Mouse (Mus musculus): Measurements from ENCODE around the gene Rfc1. TPM values are rescaled to one million over a fixed set of nuclear protein-coding genes. Genes with fewer than 3 reads are reported as not detected.
"Not testable (repeated sequence)": the region's sequence is repeated elsewhere in the genome, so short reads cannot be mapped to it uniquely, and the experiment has no call there.

Gene Rfc1
- polyA plus RNA-seq, 1 experiment, result 10.2 TPM

- peaks cover 21% of the 10 kb centered on the region for H3K36me3 ChIP-seq (ENCODE audit: control insufficient read depth, insufficient read depth, low read length)
- DNase-seq (ENCODE audit: low read depth in 1 of 2, low spot score in 2 of 2), result no peak
- H3K27me3 ChIP-seq (ENCODE audit: control insufficient read depth, insufficient read depth, low read length), result no peaks in the 10 kb centered on the region
- TF ChIP-seq POLR2A (IDR thresholded peaks at IDR 0.05; ENCODE audit: low read depth, low read length) (no peak), CTCF (IDR thresholded peaks at IDR 0.05; ENCODE audit: extremely low read depth, insufficient read depth, insufficient read length, insufficient replicate concordance) (no peak)
- 96% methylated on average over 7 of the region's 7 CpGs for WGBS
- no peak overlapping the region for H3K27ac ChIP-seq (ENCODE audit: insufficient read depth, low read length)
- peaks cover 4% of the 10 kb centered on the region for H3K4me1 ChIP-seq (ENCODE audit: control insufficient read depth, insufficient read depth, insufficient read length)
- no peak overlapping the region for H3K4me3 ChIP-seq (ENCODE audit: extremely low read depth, insufficient read depth, insufficient read length)
These were observed 27.3 kb downstream of the Rfc1 start for GRCm38 (mm10) chr5:65308208-65308607.

- no peaks in the 10 kb centered on the region for H3K27me3 ChIP-seq (ENCODE audit: control insufficient read depth, insufficient read depth, low read length)
- no peak overlapping the region for H3K27ac ChIP-seq (ENCODE audit: insufficient read depth, low read length)
- no peak for DNase-seq (ENCODE audit: low read depth in 1 of 2, low spot score in 2 of 2)
- peaks cover 17% of the 10 kb centered on the region for H3K36me3 ChIP-seq (ENCODE audit: control insufficient read depth, insufficient read depth, low read length)
- no peak for TF ChIP-seq POLR2A (IDR thresholded peaks at IDR 0.05; ENCODE audit: low read depth, low read length)
- no peak for TF ChIP-seq CTCF (IDR thresholded peaks at IDR 0.05; ENCODE audit: extremely low read depth, insufficient read depth, insufficient read length, insufficient replicate concordance)
- 92% methylated on average over 9 of the region's 9 CpGs for WGBS
- H3K4me1 ChIP-seq (ENCODE audit: control insufficient read depth, insufficient read depth, insufficient read length), result no peaks in the 10 kb centered on the region
- H3K4me3 ChIP-seq (ENCODE audit: extremely low read depth, insufficient read depth, insufficient read length), result no peak overlapping the region
These were observed 30.0 kb downstream of the Rfc1 start for GRCm38 (mm10) chr5:65305516-65305915.

GRCm38 (mm10) chr5:65300121-65300520 lies 35.3 kb downstream of the Rfc1 start:
- 89% methylated on average over 8 of the region's 9 CpGs for WGBS
- Histone ChIP-seq H3K4me3 (ENCODE audit: extremely low read depth, insufficient read depth, insufficient read length) (no peak overlapping the region), H3K4me1 (ENCODE audit: control insufficient read depth, insufficient read depth, insufficient read length) (no peaks in the 10 kb centered on the region), H3K27ac (ENCODE audit: insufficient read depth, low read length) (no peak overlapping the region), H3K27me3 (ENCODE audit: control insufficient read depth, insufficient read depth, low read length) (no peaks in the 10 kb centered on the region), H3K36me3 (ENCODE audit: control insufficient read depth, insufficient read depth, low read length) (peaks cover 24% of the 10 kb centered on the region)
- TF ChIP-seq CTCF (IDR thresholded peaks at IDR 0.05; ENCODE audit: extremely low read depth, insufficient read depth, insufficient read length, insufficient replicate concordance) (no peak), POLR2A (IDR thresholded peaks at IDR 0.05; ENCODE audit: low read depth, low read length) (no peak)
- DNase-seq (ENCODE audit: low read depth in 1 of 2, low spot score in 2 of 2), result no peak

- H3K27me3 ChIP-seq (ENCODE audit: control insufficient read depth, insufficient read depth, low read length); H3K27ac ChIP-seq (ENCODE audit: insufficient read depth, low read length); H3K4me3 ChIP-seq (ENCODE audit: extremely low read depth, insufficient read depth, insufficient read length); DNase-seq (ENCODE audit: low read depth in 1 of 2, low spot score in 2 of 2); H3K4me1 ChIP-seq (ENCODE audit: control insufficient read depth, insufficient read depth, insufficient read length): not testable (repeated sequence)
- peaks cover 25% of the 10 kb centered on the region for H3K36me3 ChIP-seq (ENCODE audit: control insufficient read depth, insufficient read depth, low read length)
- 90% methylated on average over 1 of the region's 1 CpGs for WGBS
These were observed 35.8 kb downstream of the Rfc1 start for GRCm38 (mm10) chr5:65299623-65300022.

- no peaks in the 10 kb centered on the region for H3K4me1 ChIP-seq (ENCODE audit: control insufficient read depth, insufficient read depth, insufficient read length)
- no peak overlapping the region for H3K27ac ChIP-seq (ENCODE audit: insufficient read depth, low read length)
- H3K27me3 ChIP-seq (ENCODE audit: control insufficient read depth, insufficient read depth, low read length), result no peaks in the 10 kb centered on the region
- peaks cover 29% of the 10 kb centered on the region for H3K36me3 ChIP-seq (ENCODE audit: control insufficient read depth, insufficient read depth, low read length)
- no peak overlapping the region for H3K4me3 ChIP-seq (ENCODE audit: extremely low read depth, insufficient read depth, insufficient read length)
- no peak for TF ChIP-seq POLR2A (IDR thresholded peaks at IDR 0.05; ENCODE audit: low read depth, low read length)
- no peak for TF ChIP-seq CTCF (IDR thresholded peaks at IDR 0.05; ENCODE audit: extremely low read depth, insufficient read depth, insufficient read length, insufficient replicate concordance)
- 82% methylated on average over 7 of the region's 7 CpGs for WGBS
- no peak for DNase-seq (ENCODE audit: low read depth in 1 of 2, low spot score in 2 of 2)
These were observed 37.1 kb downstream of the Rfc1 start for GRCm38 (mm10) chr5:65298167-65298950.

GRCm38 (mm10) chr5:65294270-65294669 lies 41.2 kb downstream of the Rfc1 start:
- no peak overlapping the region for H3K27ac ChIP-seq (ENCODE audit: insufficient read depth, low read length)
- DNase-seq (ENCODE audit: low read depth in 1 of 2, low spot score in 2 of 2), result no peak
- H3K27me3 ChIP-seq (ENCODE audit: control insufficient read depth, insufficient read depth, low read length), result no peaks in the 10 kb centered on the region
- H3K4me3 ChIP-seq (ENCODE audit: extremely low read depth, insufficient read depth, insufficient read length), result no peak overlapping the region
- peaks cover 33% of the 10 kb centered on the region for H3K36me3 ChIP-seq (ENCODE audit: control insufficient read depth, insufficient read depth, low read length)
- WGBS, result 66% methylated on average over 2 of the region's 2 CpGs
- H3K4me1 ChIP-seq (ENCODE audit: control insufficient read depth, insufficient read depth, insufficient read length), result no peaks in the 10 kb centered on the region
- TF ChIP-seq CTCF (IDR thresholded peaks at IDR 0.05; ENCODE audit: extremely low read depth, insufficient read depth, insufficient read length, insufficient replicate concordance) (no peak), POLR2A (IDR thresholded peaks at IDR 0.05; ENCODE audit: low read depth, low read length) (no peak)

GRCm38 (mm10) chr5:65293627-65294026 lies 41.8 kb downstream of the Rfc1 start:
- Histone ChIP-seq H3K4me3 (ENCODE audit: extremely low read depth, insufficient read depth, insufficient read length) (no peak overlapping the region), H3K36me3 (ENCODE audit: control insufficient read depth, insufficient read depth, low read length) (peaks cover 32% of the 10 kb centered on the region), H3K27ac (ENCODE audit: insufficient read depth, low read length) (no peak overlapping the region), H3K27me3 (ENCODE audit: control insufficient read depth, insufficient read depth, low read length) (no peaks in the 10 kb centered on the region), H3K4me1 (ENCODE audit: control insufficient read depth, insufficient read depth, insufficient read length) (no peaks in the 10 kb centered on the region)
- WGBS, result 84% methylated on average over 6 of the region's 6 CpGs
- TF ChIP-seq POLR2A (IDR thresholded peaks at IDR 0.05; ENCODE audit: low read depth, low read length) (no peak), CTCF (IDR thresholded peaks at IDR 0.05; ENCODE audit: extremely low read depth, insufficient read depth, insufficient read length, insufficient replicate concordance) (no peak)
- DNase-seq (ENCODE audit: low read depth in 1 of 2, low spot score in 2 of 2), result no peak

- WGBS, result 89% methylated on average over 8 of the region's 8 CpGs
- H3K27ac ChIP-seq (ENCODE audit: insufficient read depth, low read length); H3K4me1 ChIP-seq (ENCODE audit: control insufficient read depth, insufficient read depth, insufficient read length); H3K4me3 ChIP-seq (ENCODE audit: extremely low read depth, insufficient read depth, insufficient read length); DNase-seq (ENCODE audit: low read depth in 1 of 2, low spot score in 2 of 2); H3K27me3 ChIP-seq (ENCODE audit: control insufficient read depth, insufficient read depth, low read length): not testable (repeated sequence)
- H3K36me3 ChIP-seq (ENCODE audit: control insufficient read depth, insufficient read depth, low read length), result peaks cover 47% of the 10 kb centered on the region
These were observed 46.5 kb downstream of the Rfc1 start for GRCm38 (mm10) chr5:65289009-65289408.
